Mouse (Mus musculus) T-helper 2 cell (primary cell): ENCODE data around the gene Specc1l.
"Not testable (repeated sequence)": the region's sequence is repeated elsewhere in the genome, so short reads cannot be mapped to it uniquely, and the experiment has no call there.

Experiments used
- in situ Hi-C: fragments of 300-600 bp; cut with MboI, MseI; formaldehyde crosslinking; loops from one replicate; pipeline ENCODE4 v1.15.1; 2025; ENCODE audit warnings: high pct_unique_total_duplicates

Gene Specc1l

GRCm38 (mm10) chr10:75344563-75344962, 132.7 kb downstream of the Specc1l start:
- in situ Hi-C loops = not testable (repeated sequence)

- in situ Hi-C loops = no loop called here
Measured at GRCm38 (mm10) chr10:75345265-75345664, 133.4 kb downstream of the Specc1l start.

GRCm38 (mm10) chr10:75350564-75350963, 138.7 kb downstream of the Specc1l start:
- in situ Hi-C loops = no loop called here

- in situ Hi-C loops = no loop called here
Measured at GRCm38 (mm10) chr10:75352541-75352940, 140.7 kb downstream of the Specc1l start.

GRCm38 (mm10) chr10:75353838-75354241, 142.0 kb downstream of the Specc1l start:
- in situ Hi-C loops = not testable (repeated sequence)

GRCm38 (mm10) chr10:75355341-75355740, 143.5 kb downstream of the Specc1l start:
- in situ Hi-C loops = no loop called here
